Mouse (Mus musculus) cerebellum, adult 9-11 months (tissue): ENCODE data around the gene Mef2c.

Source experiments
- DNase-seq: peaks from one replicate; pipeline ENCODE4 v3.0.0; 2022

Gene Mef2c

GRCm38 (mm10) chr13:83615875-83616274 is 112.0 kb downstream of the Mef2c start:
- no peak for DNase-seq

GRCm38 (mm10) chr13:83624651-83625050 is 120.8 kb downstream of the Mef2c start:
- no peak for DNase-seq

GRCm38 (mm10) chr13:83627429-83627828 is 123.6 kb downstream of the Mef2c start:
- DNase-seq: no peak

- no peak for DNase-seq
Observed at GRCm38 (mm10) chr13:83628139-83628538, 124.3 kb downstream of the Mef2c start.

- DNase-seq: no peak
Observed at GRCm38 (mm10) chr13:83633155-83633554, 129.3 kb downstream of the Mef2c start.

GRCm38 (mm10) chr13:83635218-83635617 is 131.4 kb downstream of the Mef2c start:
- DNase-seq: no peak

GRCm38 (mm10) chr13:83637666-83638065 is 133.8 kb downstream of the Mef2c start:
- DNase-seq: no peak

- no peak for DNase-seq
Observed at GRCm38 (mm10) chr13:83638735-83639134, 134.9 kb downstream of the Mef2c start.

- no peak for DNase-seq
Observed at GRCm38 (mm10) chr13:83649051-83649450, 145.2 kb downstream of the Mef2c start.

- DNase-seq: no peak
Observed at GRCm38 (mm10) chr13:83649795-83650476, 146.1 kb downstream of the Mef2c start.

GRCm38 (mm10) chr13:83650807-83651206 is 147.0 kb downstream of the Mef2c start:
- no peak for DNase-seq

- DNase-seq: no peak
Observed at GRCm38 (mm10) chr13:83651941-83652548, 148.2 kb downstream of the Mef2c start.

- DNase-seq: no peak
Observed at GRCm38 (mm10) chr13:83652560-83652959, 148.7 kb downstream of the Mef2c start.

- DNase-seq: peak; percentile 69
Observed at GRCm38 (mm10) chr13:83654889-83655769, 151.3 kb downstream of the Mef2c start.

GRCm38 (mm10) chr13:83656094-83656493 is 152.3 kb downstream of the Mef2c start:
- DNase-seq: no peak

GRCm38 (mm10) chr13:83656773-83657172 is 152.9 kb downstream of the Mef2c start:
- DNase-seq: no peak

GRCm38 (mm10) chr13:83660722-83661121 is 156.9 kb downstream of the Mef2c start:
- DNase-seq: peak; percentile 31

- no peak for DNase-seq
Observed at GRCm38 (mm10) chr13:83661166-83661565, 157.3 kb downstream of the Mef2c start.

- peak; percentile 32 for DNase-seq
Observed at GRCm38 (mm10) chr13:83662089-83662551, 158.3 kb downstream of the Mef2c start.

- DNase-seq: no peak
Observed at GRCm38 (mm10) chr13:83666179-83666578, 162.3 kb downstream of the Mef2c start.

GRCm38 (mm10) chr13:83667051-83667450 is 163.2 kb downstream of the Mef2c start:
- DNase-seq: no peak

GRCm38 (mm10) chr13:83707611-83708010 is 203.8 kb downstream of the Mef2c start:
- DNase-seq: no peak

- peak; percentile 36 for DNase-seq
Observed at GRCm38 (mm10) chr13:83712778-83713380, 209.0 kb downstream of the Mef2c start.
